Mouse (Mus musculus): Measurements from ENCODE around the gene Dph1.

GRCm38 (mm10) chr11:75210755-75211154 lies 19.7 kb upstream of the Dph1 start:
- TF ChIP-seq CHD2 (IDR thresholded peaks at IDR 0.05; ENCODE audit: low read depth, low read length), result no peak
- TF ChIP-seq HCFC1 (IDR thresholded peaks at IDR 0.05; ENCODE audit: borderline replicate concordance, insufficient read depth, low read length), result no peak
- TF ChIP-seq ZNF384 (IDR thresholded peaks at IDR 0.05; ENCODE audit: low read depth, low read length), result no peak

Measured in ES-E14 (cell line).